Mouse (Mus musculus): ENCODE data around the gene Nup107.

Nup107 gene

DNA sequence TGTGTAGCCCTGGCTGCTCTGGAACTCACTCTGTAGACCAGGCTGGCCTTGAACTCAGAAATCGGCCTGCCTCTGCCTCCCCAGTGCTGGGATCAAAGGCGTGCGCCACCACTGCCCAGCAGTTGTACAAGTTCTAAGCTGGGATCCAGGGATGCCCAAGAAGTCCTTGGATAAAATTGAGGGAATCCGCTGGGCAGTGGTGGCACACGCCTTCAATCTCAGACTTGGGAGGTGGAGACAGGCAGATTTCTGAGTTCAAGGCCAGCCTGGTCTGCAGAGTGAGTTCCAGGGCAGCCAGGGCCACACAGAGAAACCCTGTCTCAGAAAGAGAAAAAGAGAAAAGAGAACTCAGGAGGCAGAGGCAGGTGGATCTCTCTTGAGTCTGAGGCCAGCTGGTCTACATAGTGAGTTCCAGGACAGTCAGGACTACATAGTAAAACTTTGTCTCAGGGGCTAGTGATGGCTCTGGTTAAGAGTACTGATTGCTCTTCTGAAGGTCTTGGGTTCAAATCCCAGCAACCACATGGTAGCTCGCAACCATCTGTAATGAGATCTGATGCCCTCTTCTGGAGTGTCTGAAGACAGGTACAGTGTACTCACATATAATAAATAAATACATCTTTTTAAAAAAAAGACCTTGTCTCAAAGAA, 88.1 kb downstream of the Nup107 start:
- in situ Hi-C loops (cut with MboI, MseI), result loop anchor here (5.0 kb wide), 1 partner anchor 53 kb away; no protein-coding TSS in a partner anchor

DNA sequence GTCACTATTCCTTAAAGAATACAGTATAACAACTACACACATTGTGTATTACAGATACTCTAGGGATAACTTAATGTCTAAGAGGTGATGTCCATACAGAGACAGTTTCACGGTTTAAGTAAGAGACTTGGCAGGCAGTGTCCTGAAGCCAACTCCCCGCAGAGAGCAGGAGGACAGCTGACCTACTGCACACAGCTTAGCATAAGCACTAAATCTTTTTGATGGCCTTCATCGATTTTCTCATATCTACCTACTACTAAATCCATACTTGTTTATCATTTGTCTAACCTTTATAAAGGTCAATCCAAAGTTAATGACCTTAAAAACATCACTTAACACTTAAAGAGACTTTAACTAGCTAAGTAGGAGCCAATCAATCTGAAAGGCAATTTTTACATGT, 89.0 kb downstream of the Nup107 start:
- in situ Hi-C loops (cut with MboI, MseI), result loop anchor here (5.0 kb wide), 1 partner anchor 54 kb away; no protein-coding TSS in a partner anchor

- in situ Hi-C loops (cut with MboI, MseI), result loop anchor here (5.0 kb wide), 1 partner anchor 55 kb away; no protein-coding TSS in a partner anchor
These were observed 90.3 kb downstream of the Nup107 start for GRCm38 (mm10) chr10:117702024-117702833.

GRCm38 (mm10) chr10:117701034-117701829, 91.3 kb downstream of the Nup107 start:
- in situ Hi-C loops (cut with MboI, MseI), result loop anchor here (5.0 kb wide), 1 partner anchor 56 kb away; no protein-coding TSS in a partner anchor
